Mouse (Mus musculus): Measurements from ENCODE around the gene P2ry13. TPM values are rescaled to one million over a fixed set of nuclear protein-coding genes. Genes with fewer than 3 reads are reported as not detected.

The P2ry13 gene
- total RNA-seq, 2 experiments from 2014 or later: 10.7 to 12.7 TPM

GRCm38 (mm10) chr3:59204719-59205503 is 5.8 kb downstream of the P2ry13 start:
- no peak for DNase-seq (ENCODE audit: extremely low spot score in 1 of 2, low spot score in 2 of 2)
- intact Hi-C loops (cut with DNase I): loop anchor here (5.0 kb wide), 1 partner anchor 83 kb away; no protein-coding TSS in a partner anchor

- DNase-seq (ENCODE audit: extremely low spot score in 1 of 2, low spot score in 2 of 2): no peak
These were observed 6.7 kb downstream of the P2ry13 start for GRCm38 (mm10) chr3:59203802-59204520.

GRCm38 (mm10) chr3:59197329-59197948 is 13.2 kb downstream of the P2ry13 start:
- intact Hi-C loops (cut with DNase I): no loop called here
- DNase-seq (ENCODE audit: extremely low spot score in 1 of 2, low spot score in 2 of 2): no peak

More at GRCm38 (mm10) chr3:59203802-59204520, 6.7 kb downstream of the P2ry13 start:
- intact Hi-C loops (cut with DNase I): no loop called here

- no peak for DNase-seq (ENCODE audit: extremely low spot score in 1 of 2, low spot score in 2 of 2)
- intact Hi-C loops (cut with DNase I): no loop called here
These were observed 15.7 kb downstream of the P2ry13 start, which contains the start of gene Gpr87 for GRCm38 (mm10) chr3:59194938-59195337. Gene Gpr87 (minus strand): TSS chr3:59195104.

- no peak for DNase-seq (ENCODE audit: extremely low spot score in 1 of 2, low spot score in 2 of 2)
- intact Hi-C loops (cut with DNase I): no loop called here
These were observed 16.6 kb downstream of the P2ry13 start for GRCm38 (mm10) chr3:59194099-59194498.

GRCm38 (mm10) chr3:59191674-59192073 is 19.0 kb downstream of the P2ry13 start:
- DNase-seq (ENCODE audit: extremely low spot score in 1 of 2, low spot score in 2 of 2): no peak
- intact Hi-C loops (cut with DNase I): no loop called here

- intact Hi-C loops (cut with DNase I): no loop called here
- no peak for DNase-seq (ENCODE audit: extremely low spot score in 1 of 2, low spot score in 2 of 2)
These were observed 23.3 kb downstream of the P2ry13 start for GRCm38 (mm10) chr3:59187336-59187735.

GRCm38 (mm10) chr3:59185662-59186061 is 25.0 kb downstream of the P2ry13 start:
- intact Hi-C loops (cut with DNase I): no loop called here
- no peak for DNase-seq (ENCODE audit: extremely low spot score in 1 of 2, low spot score in 2 of 2)

- intact Hi-C loops (cut with DNase I): no loop called here
- no peak for DNase-seq (ENCODE audit: extremely low spot score in 1 of 2, low spot score in 2 of 2)
These were observed 28.6 kb downstream of the P2ry13 start for GRCm38 (mm10) chr3:59182129-59182528.

- peak in 1 of 2 experiments; percentile 29 for DNase-seq (ENCODE audit: extremely low spot score in 1 of 2, low spot score in 2 of 2)
- intact Hi-C loops (cut with DNase I): no loop called here
These were observed 29.5 kb downstream of the P2ry13 start for GRCm38 (mm10) chr3:59181134-59181533.

- no peak for DNase-seq (ENCODE audit: extremely low spot score in 1 of 2, low spot score in 2 of 2)
- intact Hi-C loops (cut with DNase I): no loop called here
These were observed 33.8 kb downstream of the P2ry13 start for GRCm38 (mm10) chr3:59176871-59177270.

GRCm38 (mm10) chr3:59175234-59175633 is 35.4 kb downstream of the P2ry13 start:
- peak; percentile 39 to 45 for DNase-seq (ENCODE audit: extremely low spot score in 1 of 2, low spot score in 2 of 2)
- intact Hi-C loops (cut with DNase I): no loop called here

- intact Hi-C loops (cut with DNase I): no loop called here
These were observed 36.1 kb downstream of the P2ry13 start for GRCm38 (mm10) chr3:59174426-59175154.

GRCm38 (mm10) chr3:59169921-59170627 is 40.6 kb downstream of the P2ry13 start:
- intact Hi-C loops (cut with DNase I): no loop called here
- no peak for DNase-seq (ENCODE audit: extremely low spot score in 1 of 2, low spot score in 2 of 2)

More at GRCm38 (mm10) chr3:59174426-59175154, 36.1 kb downstream of the P2ry13 start:
- DNase-seq (ENCODE audit: extremely low spot score in 1 of 2, low spot score in 2 of 2): no peak

GRCm38 (mm10) chr3:59169215-59169614 is 41.5 kb downstream of the P2ry13 start:
- DNase-seq (ENCODE audit: extremely low spot score in 1 of 2, low spot score in 2 of 2): no peak
- intact Hi-C loops (cut with DNase I): no loop called here

- DNase-seq (ENCODE audit: extremely low spot score in 1 of 2, low spot score in 2 of 2): no peak
- intact Hi-C loops (cut with DNase I): no loop called here
These were observed 42.2 kb downstream of the P2ry13 start for GRCm38 (mm10) chr3:59168476-59168875.

GRCm38 (mm10) chr3:59167417-59168054 is 43.1 kb downstream of the P2ry13 start:
- intact Hi-C loops (cut with DNase I): no loop called here
- DNase-seq (ENCODE audit: extremely low spot score in 1 of 2, low spot score in 2 of 2): no peak

GRCm38 (mm10) chr3:59160465-59160864 is 50.2 kb downstream of the P2ry13 start:
- intact Hi-C loops (cut with DNase I): no loop called here
- DNase-seq (ENCODE audit: extremely low spot score in 1 of 2, low spot score in 2 of 2): no peak
